Mouse (Mus musculus) frontal cortex, adult (tissue): ENCODE results near the gene Nr6a1.

Source experiments
- ATAC-seq: cut with Nextera tagmentation; 2 replicates; pipeline ENCODE4 v1.9.2; 2017; ENCODE audit warnings: mild to moderate bottlenecking, moderate library complexity, mixed read lengths; ENCODE audit not compliant: low TSS enrichment

The Nr6a1 gene

DNA sequence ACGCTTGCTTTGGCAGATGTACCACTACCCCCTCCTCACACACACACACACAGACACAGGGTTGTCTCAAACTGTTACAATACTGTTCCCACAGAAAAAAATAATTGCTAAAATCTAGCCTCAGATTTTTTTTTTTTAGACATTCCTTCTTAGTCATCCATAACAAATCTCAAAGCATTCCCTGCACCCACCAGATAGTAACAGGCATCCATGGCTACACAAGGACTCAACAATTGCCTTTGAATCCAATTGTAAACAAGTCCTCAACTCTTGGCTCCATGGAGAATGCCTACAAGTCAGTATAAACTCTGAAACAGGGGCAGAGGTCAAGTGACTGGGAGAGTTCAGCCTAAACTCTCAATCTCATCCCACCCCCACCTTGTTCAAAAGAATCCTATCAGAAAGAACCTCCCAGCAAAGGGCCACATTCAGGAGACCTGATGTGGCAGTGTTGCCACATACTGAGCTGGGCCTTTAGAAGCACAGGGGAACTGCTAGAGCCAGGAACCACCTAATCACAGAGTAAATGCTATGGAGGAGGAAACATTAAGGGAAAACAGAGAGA lies 52.9 kb downstream of the Nr6a1 start:
- ATAC-seq, result no peak

DNA sequence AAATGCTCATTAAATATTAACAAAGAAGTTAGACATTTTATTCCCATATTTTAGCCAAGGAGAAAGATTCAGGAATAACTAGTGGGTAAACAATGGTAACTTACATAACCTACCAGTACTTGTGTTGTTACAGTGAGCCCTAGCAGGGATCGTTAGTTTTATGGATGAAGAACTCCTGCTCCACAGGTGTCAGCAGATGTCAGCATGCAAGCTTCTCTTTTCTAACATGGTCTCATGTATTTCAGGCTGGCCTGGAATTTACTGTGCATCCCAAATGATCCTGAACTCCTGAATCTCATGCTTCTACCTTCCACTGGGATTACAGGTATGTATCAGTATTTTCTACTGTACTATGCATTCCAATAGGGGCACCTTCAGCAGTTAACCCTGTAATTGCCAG lies 54.8 kb downstream of the Nr6a1 start:
- peak; percentile 74 for ATAC-seq

DNA sequence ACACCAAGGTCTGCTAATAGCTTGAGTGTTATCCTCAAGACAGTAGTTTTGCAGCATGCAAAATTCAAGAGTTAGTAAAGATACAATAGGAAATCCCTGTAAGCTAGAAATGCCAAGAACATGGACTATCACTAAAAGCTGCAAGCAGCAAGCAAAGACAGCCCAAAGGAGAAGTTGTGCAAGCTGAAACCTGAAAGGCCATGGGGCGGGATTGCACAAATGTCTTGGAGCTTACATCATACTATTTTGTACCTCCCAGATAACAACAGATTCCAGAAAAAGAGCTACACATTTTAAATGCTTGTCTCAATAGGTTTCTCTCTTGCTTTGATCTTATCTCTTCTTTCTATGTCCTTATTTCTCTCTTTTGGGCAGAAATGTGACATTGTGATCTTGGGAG lies 60.8 kb downstream of the Nr6a1 start:
- ATAC-seq, result no peak

DNA sequence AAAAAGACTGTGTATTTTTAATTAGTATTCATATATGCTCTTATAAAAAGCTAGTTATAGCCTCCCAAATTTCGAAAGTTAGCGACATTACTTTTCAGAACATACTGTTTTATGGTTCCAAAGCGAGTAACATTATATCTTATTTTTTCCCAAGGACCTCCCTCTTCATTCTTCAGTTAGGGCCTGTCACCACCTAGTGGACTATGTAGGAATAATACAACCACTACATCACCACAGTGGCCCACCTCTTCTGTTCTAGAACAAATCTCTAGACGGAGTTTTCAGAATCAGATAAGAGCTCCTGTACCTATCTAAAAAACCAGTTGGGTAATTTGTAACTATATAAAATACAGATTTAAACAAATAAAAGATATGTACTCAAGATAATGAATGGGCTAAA lies 63.5 kb downstream of the Nr6a1 start:
- peak; percentile 91 for ATAC-seq

DNA sequence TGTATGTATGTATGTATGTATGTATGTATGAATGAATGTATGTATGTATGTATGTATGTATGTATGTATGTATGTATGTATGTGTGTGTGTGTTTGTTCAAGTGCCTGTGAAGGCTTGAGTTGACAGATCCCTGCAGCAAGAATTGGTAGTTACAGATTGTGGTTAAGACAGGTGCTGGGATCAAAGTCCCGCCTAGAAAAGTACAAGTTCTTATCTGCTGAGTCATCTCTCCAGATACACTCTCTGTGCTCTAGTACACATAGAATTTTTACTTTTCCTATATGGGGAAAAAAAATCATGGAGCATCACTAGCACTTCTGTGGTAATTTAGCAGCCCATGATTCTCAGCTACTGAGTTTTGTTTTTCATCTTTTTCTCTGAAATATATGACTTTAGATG lies 75.7 kb downstream of the Nr6a1 start:
- ATAC-seq, result no peak

DNA sequence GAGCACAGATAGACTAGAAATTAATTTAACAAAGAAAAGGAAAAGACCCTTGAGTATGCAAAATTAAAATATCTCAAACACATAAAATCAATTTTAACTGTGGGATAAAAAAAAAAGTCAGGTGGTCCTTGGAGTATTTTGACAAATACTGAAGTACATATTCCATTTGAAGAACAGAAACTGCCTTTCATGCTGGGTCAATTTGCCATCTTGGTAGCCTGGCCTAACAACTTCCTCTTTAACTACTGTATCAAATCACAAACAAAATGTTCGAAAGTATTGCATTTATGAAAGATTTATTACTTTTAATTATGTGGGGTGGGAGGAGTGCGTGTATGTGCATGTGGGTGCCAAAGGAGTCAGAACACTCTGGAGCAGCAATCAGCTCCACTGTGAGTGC lies 81.2 kb downstream of the Nr6a1 start:
- ATAC-seq, result no peak

DNA sequence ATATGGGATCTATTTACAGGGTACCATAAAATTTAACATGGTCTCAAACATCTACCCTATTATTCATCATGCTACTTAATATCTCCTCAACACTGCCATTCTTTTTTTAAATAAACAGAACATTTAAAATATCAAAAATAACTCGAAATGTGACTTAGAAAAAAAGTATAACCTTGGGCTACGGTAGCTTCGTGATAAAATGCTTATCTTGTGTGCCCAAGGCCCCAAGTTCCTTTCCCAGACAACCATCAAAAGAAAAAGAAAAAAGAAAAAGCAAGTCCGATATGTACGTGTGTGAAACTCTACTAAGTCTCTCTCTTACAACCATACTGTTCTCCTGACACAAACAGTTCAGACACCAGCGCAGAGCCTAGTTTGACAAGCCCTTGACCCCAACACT lies 92.0 kb downstream of the Nr6a1 start:
- no peak for ATAC-seq

DNA sequence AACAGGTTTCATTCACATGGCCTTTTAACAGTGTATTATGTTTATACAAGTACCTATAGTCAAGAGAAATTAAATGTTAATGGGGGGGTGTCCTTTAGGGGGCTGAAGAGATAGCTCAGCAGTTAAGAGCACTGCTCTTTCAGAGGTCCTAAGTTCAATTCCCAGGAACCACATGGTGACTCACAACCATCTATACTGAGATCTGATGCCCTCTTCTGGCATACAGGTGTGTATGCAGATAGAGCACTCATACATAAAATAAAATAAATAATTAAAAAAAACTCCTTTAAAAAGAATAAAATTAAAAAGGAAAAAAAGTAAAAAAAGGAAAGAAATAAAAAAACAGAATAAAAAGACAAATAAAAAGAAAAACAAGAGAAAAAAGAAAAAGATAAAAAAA lies 95.5 kb downstream of the Nr6a1 start:
- no peak for ATAC-seq

DNA sequence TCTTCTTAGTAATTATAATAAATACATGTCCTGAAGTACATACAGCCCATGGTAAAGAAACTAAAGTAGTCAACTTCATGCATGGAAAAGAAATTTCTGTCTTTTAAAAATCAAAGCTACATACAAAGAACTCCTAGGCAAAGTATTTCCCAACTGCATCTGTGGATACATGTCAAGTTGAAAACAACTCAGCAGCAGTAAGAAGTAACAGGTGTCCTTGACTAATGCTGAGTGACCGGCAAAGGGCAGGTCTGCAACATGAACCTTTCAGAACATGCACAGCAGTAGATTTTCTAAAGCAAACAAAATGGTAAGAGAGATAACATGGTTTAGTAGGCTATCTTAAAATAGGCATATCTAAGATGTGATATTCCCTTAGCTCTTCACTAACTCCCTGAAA lies 98.0 kb downstream of the Nr6a1 start:
- ATAC-seq, result no peak

DNA sequence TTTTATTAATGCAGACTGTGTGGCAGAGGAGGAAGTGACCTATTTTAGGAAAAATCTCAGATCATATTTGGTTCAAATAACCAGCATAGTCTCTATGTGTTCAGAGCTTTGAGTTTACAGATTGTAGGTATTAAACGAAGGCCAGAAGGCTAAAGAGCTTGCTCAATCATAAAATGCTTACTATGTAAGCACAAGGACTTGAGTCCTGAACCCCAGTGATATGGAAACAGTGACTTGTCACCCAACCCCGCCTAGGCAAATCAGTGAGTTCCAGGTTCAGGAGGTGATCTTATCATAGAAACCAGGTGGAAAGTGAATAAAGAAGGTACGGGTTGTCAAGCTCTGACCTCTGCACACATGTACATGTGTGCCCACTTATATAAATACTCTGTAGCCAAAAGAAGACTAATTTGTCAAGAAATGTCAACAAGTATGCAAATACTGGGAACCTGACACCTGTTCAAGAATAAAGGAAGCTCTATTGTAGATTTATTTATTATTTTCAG lies 99.6 kb downstream of the Nr6a1 start:
- no peak for ATAC-seq

DNA sequence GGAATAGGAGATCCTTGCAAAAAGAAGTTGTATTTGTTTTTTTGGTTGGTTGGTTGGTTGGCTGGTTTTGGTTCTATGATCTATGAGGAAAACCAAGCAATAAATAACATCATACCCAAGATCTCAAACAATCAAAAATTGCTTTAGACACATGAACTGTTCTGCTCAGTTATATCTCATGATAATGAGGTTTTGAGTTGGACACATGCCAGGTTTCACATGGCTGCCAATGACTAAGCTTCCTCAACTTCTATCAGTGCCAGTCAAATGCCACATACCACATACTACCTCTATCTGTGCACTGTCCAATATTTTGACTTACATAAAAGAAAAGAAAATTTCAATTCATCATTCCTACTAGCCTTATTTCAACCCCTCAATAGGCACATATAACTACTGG lies 101.3 kb downstream of the Nr6a1 start:
- no peak for ATAC-seq

DNA sequence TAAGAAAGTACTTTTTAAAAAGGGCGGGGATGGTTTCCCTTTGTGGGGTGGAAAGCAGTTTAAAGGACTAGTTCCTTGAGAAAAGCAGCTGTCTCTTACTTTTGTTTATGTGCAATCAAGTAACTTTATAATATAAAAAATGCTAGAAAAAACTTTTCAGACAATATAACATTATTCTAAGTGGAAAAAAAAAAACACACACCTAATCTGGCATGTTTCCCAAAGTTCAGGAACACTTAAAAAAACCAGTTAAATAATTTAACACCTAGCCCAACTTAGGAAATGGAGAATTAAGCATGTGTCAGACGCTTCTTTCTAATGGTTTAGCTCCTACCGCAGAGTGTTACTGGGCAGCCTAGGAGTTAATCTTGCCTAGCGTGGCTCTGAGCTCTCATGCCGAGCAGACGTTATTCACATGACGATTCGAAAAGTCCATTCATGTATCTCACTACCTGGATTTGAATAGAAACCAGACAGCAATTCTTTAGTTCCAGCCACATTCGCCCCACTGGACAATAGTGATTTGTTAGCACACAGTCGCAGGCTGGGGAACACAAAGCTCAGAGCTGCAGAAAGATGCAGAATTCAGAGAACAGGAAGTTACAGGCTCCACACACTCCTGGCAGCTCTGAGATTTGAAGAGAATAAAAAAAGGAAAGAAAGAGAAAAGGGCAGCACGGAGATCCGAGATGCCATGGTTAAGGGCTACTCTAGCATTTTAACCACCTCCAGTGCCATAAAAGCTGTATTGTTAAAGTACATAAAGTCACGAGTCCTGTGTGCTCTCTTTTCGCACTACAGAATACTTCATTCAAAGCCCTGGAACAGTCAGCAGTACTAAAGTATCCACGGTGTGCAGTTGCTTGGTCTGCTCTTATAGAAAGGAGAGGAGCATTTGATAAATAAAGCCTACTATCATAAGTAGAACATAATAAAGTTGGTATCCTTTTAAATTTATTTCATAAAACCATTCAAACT lies 102.4 kb downstream of the Nr6a1 start:
- peak; percentile 85 for ATAC-seq

DNA sequence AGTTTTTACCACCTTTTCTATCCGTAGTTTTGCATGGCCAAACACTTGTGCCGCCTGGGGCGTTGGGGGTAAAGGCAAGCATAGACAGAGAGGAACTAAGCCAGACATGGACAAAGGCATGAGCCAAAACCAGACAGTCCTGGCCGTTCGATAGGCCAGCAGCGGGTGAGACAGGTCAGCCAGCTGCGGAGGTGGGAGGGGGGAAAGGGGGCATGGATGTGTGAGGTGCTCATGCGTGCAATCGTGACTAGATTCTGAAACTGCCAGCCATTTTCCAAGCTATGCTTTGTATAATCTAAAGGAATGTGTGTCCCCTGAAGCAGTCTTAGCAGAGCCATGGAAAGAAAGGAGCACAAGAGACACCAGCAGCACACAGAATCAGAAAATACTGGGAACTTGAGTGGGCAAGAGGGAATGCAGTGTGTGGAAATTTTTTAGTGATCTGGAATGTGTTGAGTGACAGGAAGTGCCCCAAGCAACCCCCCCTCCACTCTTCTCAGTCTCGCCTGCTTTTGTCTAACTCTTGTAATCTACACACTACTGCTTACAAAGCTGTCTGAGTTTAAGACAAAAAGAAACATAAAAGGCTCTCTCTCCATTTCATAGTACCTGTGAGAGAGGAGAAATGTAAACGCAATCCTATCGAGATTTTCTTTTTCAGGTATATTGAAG lies 103.4 kb downstream of the Nr6a1 start:
- peak; percentile 66 for ATAC-seq

DNA sequence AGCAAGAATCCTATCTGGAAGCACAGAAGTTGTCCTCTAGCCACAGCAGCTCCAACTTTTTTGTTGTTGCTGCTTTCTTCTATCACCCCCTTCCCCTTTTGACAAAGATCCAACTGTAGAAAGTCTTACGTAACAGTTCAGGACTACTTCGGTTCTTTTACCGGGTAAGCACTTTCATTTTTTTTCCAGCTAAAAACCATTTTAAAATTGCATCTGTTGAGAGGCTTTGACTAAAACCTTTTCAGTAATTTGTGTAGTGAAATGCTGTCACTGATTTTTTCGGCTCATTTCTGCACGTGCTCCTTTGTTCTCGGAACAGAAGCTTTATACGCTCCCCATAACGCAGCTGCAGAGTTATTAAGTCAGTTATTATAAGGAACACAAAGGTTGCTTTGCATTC lies 104.1 kb downstream of the Nr6a1 start:
- no peak for ATAC-seq

DNA sequence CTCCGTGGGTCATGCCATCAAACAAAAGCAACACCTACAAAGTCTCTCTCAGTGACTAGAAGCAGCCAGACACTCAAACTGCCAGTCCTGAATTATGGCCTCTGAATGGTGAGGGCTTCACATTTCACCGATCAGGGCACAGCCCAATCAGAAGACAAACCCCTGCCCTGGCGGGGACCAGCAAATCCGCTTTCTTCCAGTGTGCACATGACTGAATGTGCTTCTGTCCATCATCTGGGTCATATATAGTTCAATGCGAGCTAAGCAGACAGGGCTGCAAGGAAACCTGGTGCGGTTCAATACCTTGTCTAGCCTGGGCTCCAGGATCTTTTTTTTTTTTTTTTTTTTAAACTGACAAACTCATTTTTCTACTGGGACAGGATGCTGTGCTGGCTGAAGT lies 104.5 kb downstream of the Nr6a1 start:
- ATAC-seq, result peak; percentile 36

DNA sequence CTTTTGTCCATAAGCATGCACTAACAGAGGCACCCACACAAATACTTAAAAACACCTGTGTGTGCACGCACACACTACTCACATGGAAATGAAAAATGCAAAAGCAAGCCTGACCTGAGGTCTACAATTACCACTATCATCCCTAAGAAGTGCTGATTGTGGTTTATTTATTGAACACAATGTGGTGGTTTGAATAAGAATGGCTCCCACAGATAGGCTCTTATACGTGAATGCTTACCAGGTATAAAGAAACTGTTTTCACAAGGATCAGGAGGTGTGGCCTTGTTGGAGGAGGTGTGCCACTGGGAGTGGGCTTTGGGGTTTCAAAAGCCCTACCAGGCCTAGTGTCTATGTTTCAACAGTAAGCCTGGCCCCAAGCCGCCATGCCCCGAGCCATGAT lies 110.0 kb downstream of the Nr6a1 start:
- ATAC-seq, result no peak

DNA sequence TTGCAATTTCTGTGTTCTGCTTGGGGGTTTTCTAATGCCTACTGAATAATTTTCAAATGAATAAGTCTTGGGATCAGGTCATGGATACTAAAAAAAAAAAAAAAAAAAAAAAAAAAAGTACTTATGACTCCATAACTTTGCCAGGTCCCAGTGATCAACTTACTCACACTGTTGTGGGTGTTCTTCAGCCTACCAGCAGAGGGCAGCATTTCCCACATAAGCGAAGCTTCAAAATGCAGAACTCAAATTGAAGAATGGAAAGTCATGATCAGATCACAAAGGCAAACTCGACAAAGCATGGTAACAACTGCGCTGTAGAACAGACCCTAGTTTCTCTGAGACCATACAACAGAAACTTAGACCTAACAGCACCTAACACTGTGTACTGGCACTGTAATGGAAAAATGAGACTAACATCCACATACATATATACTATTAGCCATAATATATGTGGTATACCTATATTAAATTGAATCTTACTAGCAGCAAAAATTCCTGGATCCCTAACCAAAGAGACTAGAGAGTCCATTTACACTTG lies 130.3 kb downstream of the Nr6a1 start:
- peak; percentile 85 for ATAC-seq

DNA sequence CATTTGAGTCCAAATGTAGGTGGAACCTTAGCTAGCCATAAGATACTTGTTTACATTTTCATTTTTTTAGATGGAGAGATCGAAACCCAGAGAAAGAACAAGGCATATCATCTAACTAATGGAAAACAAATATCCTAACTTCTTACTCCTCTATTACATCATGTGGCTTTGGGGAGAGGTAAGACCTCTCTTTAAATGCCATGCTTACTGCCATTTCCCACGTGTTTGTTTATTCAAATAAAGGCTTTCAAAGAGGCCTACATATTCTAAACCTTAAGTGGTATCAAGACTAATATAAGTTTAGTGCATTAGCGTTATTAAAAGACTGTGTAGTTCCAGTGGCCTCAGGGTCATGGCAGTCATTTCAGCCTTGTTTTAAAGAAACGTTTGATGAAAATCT lies 140.2 kb downstream of the Nr6a1 start:
- no peak for ATAC-seq

DNA sequence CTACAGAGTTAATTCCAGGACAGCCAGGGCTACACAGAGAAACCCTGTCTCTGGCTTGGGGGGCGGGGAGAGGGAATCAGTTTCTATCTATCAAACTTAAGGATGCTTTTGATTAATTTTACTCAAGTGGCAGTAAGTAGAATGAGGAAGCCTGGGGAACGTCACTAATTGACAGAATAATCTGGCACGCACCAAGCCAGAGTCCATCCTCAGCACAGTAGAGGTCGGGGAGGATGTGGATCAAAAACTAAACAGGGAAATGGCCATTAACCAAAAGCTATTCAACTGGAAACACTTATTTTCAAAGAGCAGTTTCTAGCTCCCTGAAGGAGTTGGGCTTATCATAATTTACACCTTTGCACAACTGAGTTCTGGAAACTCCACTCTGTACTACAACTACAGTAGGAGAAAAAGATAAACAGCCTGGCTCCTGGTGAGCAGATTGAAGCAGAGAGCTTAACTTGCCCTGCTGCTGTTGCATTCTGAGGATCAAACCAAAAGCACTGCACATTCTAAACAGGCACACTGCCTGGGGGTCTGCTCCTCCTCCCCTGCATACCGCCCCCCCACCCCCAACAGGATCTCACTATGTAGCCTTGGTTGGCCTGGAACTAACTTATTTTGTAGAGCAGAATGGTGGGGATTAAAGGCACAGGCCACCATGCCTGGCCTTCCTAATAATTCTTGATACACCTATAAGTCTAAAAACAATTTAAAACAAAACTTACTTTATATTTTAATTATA lies 141.1 kb downstream of the Nr6a1 start:
- ATAC-seq, result no peak

DNA sequence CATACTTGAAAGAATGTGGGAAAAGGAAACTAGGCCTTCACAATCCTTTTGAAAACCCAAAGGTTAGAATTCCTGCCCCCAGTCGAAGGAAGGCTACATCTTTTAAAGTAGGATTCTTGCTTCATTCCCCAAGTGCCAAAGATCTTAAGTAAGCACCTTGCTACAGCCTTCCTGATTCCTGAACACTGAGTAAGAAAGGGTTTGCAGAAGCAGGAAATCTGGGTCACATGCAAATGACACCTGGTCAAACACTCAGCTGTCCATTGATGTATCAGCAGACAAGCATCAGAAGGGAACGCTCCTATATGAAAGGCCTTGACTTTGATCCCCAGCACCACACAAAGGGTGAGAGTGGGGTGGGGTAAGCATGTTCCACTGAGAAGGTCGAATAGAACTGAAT lies 142.4 kb downstream of the Nr6a1 start:
- ATAC-seq, result no peak

DNA sequence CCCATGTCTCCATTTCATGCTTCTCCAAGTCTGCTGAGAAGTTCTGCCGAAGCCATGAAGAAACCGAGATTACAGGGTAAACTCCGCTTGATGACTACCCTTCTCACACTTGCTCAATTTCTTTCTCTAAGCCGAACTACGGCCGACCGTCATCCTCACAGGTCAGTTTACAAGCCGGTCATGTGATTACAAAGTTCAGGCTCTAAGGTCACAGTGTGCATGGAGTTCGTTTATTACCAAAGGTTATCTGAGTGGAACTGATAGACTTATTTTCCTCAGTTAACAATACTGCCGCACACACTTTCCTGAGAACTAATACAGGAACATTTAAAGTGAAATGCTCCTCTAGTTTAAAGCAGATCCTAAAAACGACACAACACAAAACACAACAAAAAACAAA lies 143.1 kb downstream of the Nr6a1 start:
- ATAC-seq, result no peak

DNA sequence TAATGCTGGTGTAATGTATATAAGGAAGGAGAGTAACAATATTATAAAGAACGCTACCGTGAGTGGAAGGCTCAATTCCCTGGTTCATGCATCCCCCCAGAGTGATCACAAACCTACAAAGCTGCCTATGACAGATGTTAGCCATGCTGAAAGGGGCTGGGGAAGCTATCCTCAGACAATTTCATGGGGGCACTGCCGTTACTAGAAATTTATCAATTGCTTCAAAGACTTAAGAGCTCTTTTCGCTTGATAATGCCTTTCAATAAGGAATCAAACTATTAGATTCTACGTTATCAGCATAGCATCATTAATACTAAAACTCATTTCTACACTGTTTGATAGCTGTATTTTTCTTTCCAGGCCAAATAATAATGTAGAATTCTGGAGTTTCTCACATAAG lies 144.1 kb downstream of the Nr6a1 start:
- ATAC-seq, result no peak
